Comparison of ENCODE assay signal across 10 mouse cellular contexts in genomic region chr4:107127901-107128669, GRCm38 (mm10). TPM values are rescaled to one million over a fixed set of nuclear protein-coding genes. Genes with fewer than 3 reads are reported as not detected.
DNase-seq lines count a peak whose midpoint lies in the region; ATAC-seq and TF ChIP-seq lines count a peak whose summit lies in the region.
"Had no signal": no experiment of that assay in that cellular context is flagged by ENCODE, and none has a peak within 500 bp of the region (broad histone marks: within the 10 kb centered on the region; RNA-seq: fewer than 3 reads in every experiment).

No protein-coding gene starts in this region.

- no peak for TF ChIP-seq CTCF in liver, adult 2 months (IDR thresholded peaks at IDR 0.05; ENCODE audit: low read depth, low read length)

- 0 out of 2 replicates have a peak overlapping the region, but pooled peaks have one; percentile 2 for H3K9ac ChIP-seq in embryonic facial prominence, embryonic 13.5 days
- no peak overlapping the region for H3K9ac ChIP-seq in liver, adult 2 months (ENCODE audit: low read depth, low read length)
- no peak overlapping the region for H3K9ac ChIP-seq in stomach, embryonic 16.5 days (ENCODE audit: low read length)
- H3K9ac ChIP-seq: lung, embryonic 15.5 days had no signal

- no peak for TF ChIP-seq POLR2A in liver, adult 2 months (IDR thresholded peaks at IDR 0.05; ENCODE audit: extremely low read depth, insufficient read depth, low read length)

- H3K27ac ChIP-seq in embryonic facial prominence, embryonic 13.5 days, result no peak overlapping the region
- no peak overlapping the region for H3K27ac ChIP-seq in liver, adult 2 months (replicated peaks; ENCODE audit: insufficient read depth, low read depth, low read length)
- peak overlapping the region; percentile 65 for H3K27ac ChIP-seq in stomach, embryonic 16.5 days (ENCODE audit: low read length)
- H3K27ac ChIP-seq: lung, embryonic 15.5 days had no signal

- H3K79me2 ChIP-seq in liver, adult 2 months (ENCODE audit: control insufficient read depth, insufficient read depth, low read length), result no peaks in the 10 kb centered on the region

- H3K36me3 ChIP-seq in embryonic facial prominence, embryonic 13.5 days, result no peaks in the 10 kb centered on the region
- no peaks in the 10 kb centered on the region for H3K36me3 ChIP-seq in liver, adult 2 months (ENCODE audit: control insufficient read depth, insufficient read depth, low read length)
- H3K36me3 ChIP-seq in stomach, embryonic 16.5 days (ENCODE audit: control insufficient read depth, insufficient read depth, low read length), result no peaks in the 10 kb centered on the region
- H3K36me3 ChIP-seq: lung, embryonic 15.5 days had no signal

- 18% methylated on average over 13 of the region's 13 CpGs for WGBS in embryonic facial prominence, embryonic 13.5 days
- WGBS in liver, adult 2 months, result 74% methylated on average over 13 of the region's 13 CpGs
- 46% methylated on average over 13 of the region's 13 CpGs for WGBS in stomach, embryonic 16.5 days

- intact Hi-C loops in left cerebral cortex, postnatal 4 days (cut with DNase I), result no loop called here

- H3K4me1 ChIP-seq in embryonic facial prominence, embryonic 13.5 days, result peaks cover 38% of the 10 kb centered on the region
- H3K4me1 ChIP-seq in liver, adult 2 months (ENCODE audit: control insufficient read depth, insufficient read depth, low read length), result peaks cover 2% of the 10 kb centered on the region; the same call in 1 of the 2 replicates
- peaks cover 24% of the 10 kb centered on the region for H3K4me1 ChIP-seq in stomach, embryonic 16.5 days (ENCODE audit: control insufficient read depth, insufficient read depth, low read length)
- H3K4me1 ChIP-seq: lung, embryonic 15.5 days had no signal

- DNase-seq in left cerebral cortex, postnatal 4 days, result peak; percentile 73
- DNase-seq in left cerebral cortex, adult 9 months (ENCODE audit: low spot score in 2 of 2), result no peak
- DNase-seq in liver, adult 2 months (ENCODE audit: extremely low read depth, low read depth, low spot score), result peak; percentile 39
- DNase-seq in B cell, adult 2 months, result no peak
- DNase-seq in gastrocnemius, adult 8-10 months (ENCODE audit: low spot score in 2 of 2), result no peak
- DNase-seq in thymus, adult 18-20 months, result no peak
- DNase-seq: heart, postnatal 14 days had no signal

- no peak overlapping the region for H3K4me3 ChIP-seq in embryonic facial prominence, embryonic 13.5 days
- H3K4me3 ChIP-seq in liver, adult 2 months (ENCODE audit: insufficient read depth, low read depth, low read length), result no peak overlapping the region
- no peak overlapping the region for H3K4me3 ChIP-seq in stomach, embryonic 16.5 days (replicated peaks; ENCODE audit: low read length)
- H3K4me3 ChIP-seq: lung, embryonic 15.5 days had no signal

- ATAC-seq in embryonic facial prominence, embryonic 13.5 days (ENCODE audit: insufficient number of reproducible peaks, insufficient read depth, low FRiP score, low TSS enrichment, low read depth), result no peak
- peak; percentile 62 for ATAC-seq in stomach, embryonic 16.5 days (ENCODE audit: insufficient read depth, low FRiP score)

- H3K4me2 ChIP-seq in embryonic facial prominence, embryonic 13.5 days, result no peak overlapping the region
- no peak overlapping the region for H3K4me2 ChIP-seq in stomach, embryonic 16.5 days (ENCODE audit: low read depth, low read length)
- H3K4me2 ChIP-seq: lung, embryonic 15.5 days had no signal

- no peaks in the 10 kb centered on the region for H3K27me3 ChIP-seq in embryonic facial prominence, embryonic 13.5 days
- no peaks in the 10 kb centered on the region for H3K27me3 ChIP-seq in liver, adult 2 months (ENCODE audit: control insufficient read depth, insufficient read depth, low read length)
- no peaks in the 10 kb centered on the region for H3K27me3 ChIP-seq in stomach, embryonic 16.5 days (ENCODE audit: control insufficient read depth, insufficient read depth, low read length)
- H3K27me3 ChIP-seq: lung, embryonic 15.5 days had no signal

- no peaks in the 10 kb centered on the region for H3K9me3 ChIP-seq in embryonic facial prominence, embryonic 13.5 days
- H3K9me3 ChIP-seq in stomach, embryonic 16.5 days (replicated peaks; ENCODE audit: control insufficient read depth, low read length), result no peaks in the 10 kb centered on the region
- H3K9me3 ChIP-seq: lung, embryonic 15.5 days had no signal

RNA-seq across cellular contexts. Expression of gene Cdcp2, which starts 31.4 kb away (rescaled TPM):
- total RNA-seq in left cerebral cortex, postnatal 4 days (2021), result not detected
- polyA plus RNA-seq in embryonic facial prominence, embryonic 13.5 days (2015; fragmentation: Nextera tagmentation; extraction: Ambion mirVana), result not detected in 2 replicates
- not detected in 2 replicates for total RNA-seq in liver, adult 2 months (2014; rRNA removed)
- polyA plus RNA-seq in liver, adult 2 months (2012; rRNA removed), result not detected in 2 replicates
- not detected in 2 replicates for polyA plus RNA-seq in stomach, embryonic 16.5 days (2015; fragmentation: Nextera tagmentation; extraction: Ambion mirVana)
- not detected for total RNA-seq in gastrocnemius, adult 8-10 months (2022)
- total RNA-seq: heart, postnatal 14 days had no signal
- polyA plus RNA-seq: lung, embryonic 15.5 days had no signal

RNA-seq across cellular contexts. Expression of gene Tmem59, which starts 50.1 kb away (rescaled TPM):
- 100 to 1,000 TPM; 115 to 118 TPM for total RNA-seq in left cerebral cortex, postnatal 4 days (2021)
- polyA plus RNA-seq in embryonic facial prominence, embryonic 13.5 days (2015; fragmentation: Nextera tagmentation; extraction: Ambion mirVana), result 492 and 497 TPM in 2 replicates
- total RNA-seq in liver, adult 2 months (2014; rRNA removed), result 287 and 344 TPM in 2 replicates
- polyA plus RNA-seq in liver, adult 2 months (2012; rRNA removed), result 348 and 393 TPM in 2 replicates
- polyA plus RNA-seq in stomach, embryonic 16.5 days (2015; fragmentation: Nextera tagmentation; extraction: Ambion mirVana), result 442 and 466 TPM in 2 replicates
- total RNA-seq in gastrocnemius, adult 8-10 months (2022), result 10 to 100 TPM; 79.9 to 91.5 (median 85.1) TPM

RNA-seq across cellular contexts. Expression of gene Tceanc2, which starts 50.8 kb away (rescaled TPM):
- total RNA-seq in left cerebral cortex, postnatal 4 days (2021), result 10 to 100 TPM; 24.4 to 27.4 TPM
- 24.1 and 37.7 TPM in 2 replicates for polyA plus RNA-seq in embryonic facial prominence, embryonic 13.5 days (2015; fragmentation: Nextera tagmentation; extraction: Ambion mirVana)
- 5.6 and 6.6 TPM in 2 replicates for total RNA-seq in liver, adult 2 months (2014; rRNA removed)
- 4.2 and 5.3 TPM in 2 replicates for polyA plus RNA-seq in liver, adult 2 months (2012; rRNA removed)
- 17.9 and 25.2 TPM in 2 replicates for polyA plus RNA-seq in stomach, embryonic 16.5 days (2015; fragmentation: Nextera tagmentation; extraction: Ambion mirVana)
- 10 to 100 TPM; 11.0 to 14.8 (median 11.9) TPM for total RNA-seq in gastrocnemius, adult 8-10 months (2022)

Comparison
In these comparisons a context has a peak if more than half of its experiments do, and no peak if none do; other contexts are left out.
1. DNase-seq: peak in left cerebral cortex, postnatal 4 days (single experiment) and liver, adult 2 months (single experiment); none in left cerebral cortex, adult 9 months (0 of 2), B cell, adult 2 months (0 of 2), gastrocnemius, adult 8-10 months (0 of 2) and thymus, adult 18-20 months (0 of 2).